Mouse (Mus musculus) midbrain, embryonic 13.5 days (tissue): ENCODE results near the gene Thsd7b. TPM values are rescaled to one million over a fixed set of nuclear protein-coding genes. Genes with fewer than 3 reads are reported as not detected.
"Not testable (repeated sequence)": the region's sequence is repeated elsewhere in the genome, so short reads cannot be mapped to it uniquely, and the experiment has no call there.

ENCODE experiments used
- ATAC-seq: fragments of 200-750 bp; cut with Nextera tagmentation; 2 replicates; pipeline ENCODE4 v1.8.0; 2017; ENCODE audit warnings: mild to moderate bottlenecking, moderate TSS enrichment, moderate library complexity
- H3K27ac ChIP-seq: fragments of 300-500 bp; sonication (generic); 2 replicates; pipeline ENCODE4 v1.5.1; 2015; ENCODE audit warnings: inconsistent platforms, mild to moderate bottlenecking, moderate library complexity
- H3K27me3 ChIP-seq: fragments of 300-500 bp; sonication (generic); 2 replicates; pipeline ENCODE4 v1.6.1; 2015; ENCODE audit warnings: mild to moderate bottlenecking, inconsistent platforms
- H3K36me3 ChIP-seq: fragments of 300-500 bp; sonication (generic); 2 replicates; pipeline ENCODE4 v1.6.1; 2015; ENCODE audit warnings: mild to moderate bottlenecking, inconsistent platforms
- H3K4me1 ChIP-seq: fragments of 300-500 bp; sonication (generic); replicated peaks from 2 replicates; pipeline ENCODE4 v1.6.1; 2015; ENCODE audit warnings: inconsistent platforms
- H3K4me2 ChIP-seq: fragments of 300-500 bp; sonication (generic); replicated peaks from 2 replicates; pipeline ENCODE4 v1.6.1; 2015; ENCODE audit warnings: moderate library complexity, mild to moderate bottlenecking, inconsistent platforms
- H3K4me3 ChIP-seq: fragments of 300-500 bp; sonication (generic); replicated peaks from 2 replicates; pipeline ENCODE4 v1.5.1; 2015; ENCODE audit warnings: mild to moderate bottlenecking, inconsistent platforms
- H3K9ac ChIP-seq: fragments of 300-500 bp; sonication (generic); replicated peaks from 2 replicates; pipeline ENCODE4 v1.6.1; 2015; ENCODE audit warnings: mild to moderate bottlenecking, inconsistent platforms
- H3K9me3 ChIP-seq: fragments of 300-500 bp; sonication (generic); 2 replicates; pipeline ENCODE4 v1.6.1; 2016; ENCODE audit warnings: mild to moderate bottlenecking, inconsistent platforms
- WGBS: fragments of 180-500 bp; shearing (Covaris S2); methylation state at CpG from one replicate; pipeline ENCODE4 v1.1.7; 2015; 5-methylcytosine and 5-hydroxymethylcytosine counted together
- polyA plus RNA-seq: library from polyadenylated mRNA; unstranded; fragments of >200 nt; fragmentation: Nextera tagmentation; extraction: Ambion mirVana; gene quantifications from 2 replicates; pipeline ENCODE4 v1.2.1, GENCODE M21; 2015

Gene Thsd7b
- polyA plus RNA-seq, 1 experiment from 2014 or later, result 9.5 TPM

GRCm38 (mm10) chr1:129917568-129917967 lies 644.5 kb downstream of the Thsd7b start:
- no peak overlapping the region for H3K4me3 ChIP-seq
- 0 out of 2 replicates have a peak, but pooled peaks cover 3% of the 10 kb centered on the region for H3K4me1 ChIP-seq
- 92% methylated on average over 1 of the region's 1 CpGs for WGBS
- no peak overlapping the region for H3K4me2 ChIP-seq
- no peak for ATAC-seq
- H3K9ac ChIP-seq, result no peak overlapping the region
- no peaks in the 10 kb centered on the region for H3K27me3 ChIP-seq
- H3K27ac ChIP-seq, result no peak overlapping the region
- H3K9me3 ChIP-seq, result no peaks in the 10 kb centered on the region
- H3K36me3 ChIP-seq, result no peaks in the 10 kb centered on the region

GRCm38 (mm10) chr1:129919385-129919784 lies 646.3 kb downstream of the Thsd7b start:
- H3K4me2 ChIP-seq, result no peak overlapping the region
- H3K27me3 ChIP-seq, result no peaks in the 10 kb centered on the region
- no peaks in the 10 kb centered on the region for H3K36me3 ChIP-seq
- no peak overlapping the region for H3K9ac ChIP-seq
- ATAC-seq, result no peak
- no peak overlapping the region for H3K4me3 ChIP-seq
- H3K4me1 ChIP-seq, result 0 out of 2 replicates have a peak, but pooled peaks cover 3% of the 10 kb centered on the region
- WGBS, result 62% methylated on average over 1 of the region's 1 CpGs
- H3K9me3 ChIP-seq, result no peaks in the 10 kb centered on the region
- no peak overlapping the region for H3K27ac ChIP-seq

- Histone ChIP-seq H3K27me3 (no peaks in the 10 kb centered on the region), H3K4me2 (no peak overlapping the region), H3K27ac (no peak overlapping the region), H3K4me1 (no peaks in the 10 kb centered on the region), H3K9ac (no peak overlapping the region), H3K9me3 (peaks cover 4% of the 10 kb centered on the region; the same call in 1 of the 2 replicates), H3K4me3 (no peak overlapping the region), H3K36me3 (no peaks in the 10 kb centered on the region)
- 88% methylated on average over 2 of the region's 2 CpGs for WGBS
- no peak for ATAC-seq
Observed at GRCm38 (mm10) chr1:129931003-129931402, 657.9 kb downstream of the Thsd7b start.

- Histone ChIP-seq H3K27me3 (no peaks in the 10 kb centered on the region), H3K36me3 (no peaks in the 10 kb centered on the region), H3K4me2 (no peak overlapping the region), H3K4me3 (no peak overlapping the region), H3K27ac (no peak overlapping the region), H3K4me1 (0 out of 2 replicates have a peak, but pooled peaks cover 2% of the 10 kb centered on the region), H3K9ac (no peak overlapping the region), H3K9me3 (no peaks in the 10 kb centered on the region)
- WGBS, result 66% methylated on average over 9 of the region's 9 CpGs
- ATAC-seq, result no peak
Observed at GRCm38 (mm10) chr1:129943116-129943515, 670.0 kb downstream of the Thsd7b start.

- Histone ChIP-seq H3K4me2 (no peak overlapping the region), H3K4me3 (no peak overlapping the region), H3K27ac (no peak overlapping the region), H3K27me3 (no peaks in the 10 kb centered on the region), H3K4me1 (0 out of 2 replicates have a peak, but pooled peaks cover 2% of the 10 kb centered on the region), H3K9me3 (no peaks in the 10 kb centered on the region), H3K36me3 (no peaks in the 10 kb centered on the region), H3K9ac (no peak overlapping the region)
- WGBS, result 65% methylated on average over 4 of the region's 4 CpGs
- ATAC-seq, result no peak
Observed at GRCm38 (mm10) chr1:129947026-129947425, 673.9 kb downstream of the Thsd7b start.

DNA sequence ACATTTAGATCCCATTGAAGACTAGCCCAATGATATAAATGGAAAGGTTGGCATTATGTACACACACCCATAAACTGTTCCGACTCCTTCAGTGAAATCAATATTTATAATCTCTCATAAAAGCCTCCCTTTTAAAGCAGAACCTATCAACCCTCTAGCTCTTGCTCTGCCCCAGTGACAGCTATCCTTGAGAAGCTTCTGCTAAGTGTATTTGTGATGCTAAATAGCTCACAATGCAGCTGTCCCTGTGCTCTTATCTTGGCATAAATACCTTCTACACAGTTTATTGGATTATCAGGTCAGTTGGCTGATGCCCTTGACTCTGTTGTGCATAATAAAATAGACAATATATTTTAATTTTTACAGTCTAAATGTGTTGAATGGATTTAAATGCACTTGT lies 682.4 kb downstream of the Thsd7b start:
- H3K9ac ChIP-seq, result no peak overlapping the region
- no peak overlapping the region for H3K4me2 ChIP-seq

DNA sequence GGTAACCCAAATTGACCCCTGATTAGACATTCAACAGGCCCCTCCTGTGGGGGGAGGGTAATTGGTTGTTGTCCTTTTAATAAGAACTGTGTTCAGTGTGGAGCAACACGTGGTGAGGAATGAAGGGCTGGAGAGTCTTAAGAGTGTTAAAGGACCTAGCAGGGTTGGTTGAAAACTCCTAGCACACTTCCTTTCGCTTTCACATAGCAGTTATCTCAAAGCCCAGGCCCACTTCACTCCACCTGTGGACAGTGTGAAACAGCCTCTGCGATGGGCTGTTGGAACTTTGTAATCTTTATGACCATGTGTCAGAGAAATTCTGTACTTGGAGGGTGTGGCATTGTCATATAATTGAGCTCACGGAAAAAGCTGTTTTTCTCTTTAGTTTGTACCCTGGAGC lies 683.5 kb downstream of the Thsd7b start:
- Histone ChIP-seq H3K36me3 (no peaks in the 10 kb centered on the region), H3K4me3 (no peak overlapping the region), H3K4me2 (no peak overlapping the region), H3K4me1 (peaks cover 22% of the 10 kb centered on the region), H3K27ac (no peak overlapping the region), H3K9me3 (no peaks in the 10 kb centered on the region), H3K9ac (no peak overlapping the region), H3K27me3 (no peaks in the 10 kb centered on the region)
- WGBS, result 62% methylated on average over 4 of the region's 4 CpGs
- no peak for ATAC-seq

More for the DNA sequence above, 682.4 kb downstream of the Thsd7b start:
- Histone ChIP-seq H3K4me3 (no peak overlapping the region), H3K36me3 (no peaks in the 10 kb centered on the region), H3K9me3 (no peaks in the 10 kb centered on the region), H3K27me3 (no peaks in the 10 kb centered on the region), H3K27ac (no peak overlapping the region), H3K4me1 (peaks cover 22% of the 10 kb centered on the region)
- peak; percentile 84 for ATAC-seq
- 18% methylated on average over 1 of the region's 1 CpGs for WGBS

GRCm38 (mm10) chr1:129959352-129959751 lies 686.2 kb downstream of the Thsd7b start:
- not testable (repeated sequence) for H3K27me3 ChIP-seq, ATAC-seq, H3K4me3 ChIP-seq, H3K36me3 ChIP-seq, H3K4me2 ChIP-seq, H3K9me3 ChIP-seq, H3K9ac ChIP-seq, H3K27ac ChIP-seq
- 29% methylated on average over 2 of the region's 2 CpGs for WGBS
- peaks cover 22% of the 10 kb centered on the region for H3K4me1 ChIP-seq

- 100% methylated on average over 2 of the region's 2 CpGs for WGBS
- no peaks in the 10 kb centered on the region for H3K9me3 ChIP-seq
Observed at GRCm38 (mm10) chr1:129963166-129963565, 690.1 kb downstream of the Thsd7b start.

DNA sequence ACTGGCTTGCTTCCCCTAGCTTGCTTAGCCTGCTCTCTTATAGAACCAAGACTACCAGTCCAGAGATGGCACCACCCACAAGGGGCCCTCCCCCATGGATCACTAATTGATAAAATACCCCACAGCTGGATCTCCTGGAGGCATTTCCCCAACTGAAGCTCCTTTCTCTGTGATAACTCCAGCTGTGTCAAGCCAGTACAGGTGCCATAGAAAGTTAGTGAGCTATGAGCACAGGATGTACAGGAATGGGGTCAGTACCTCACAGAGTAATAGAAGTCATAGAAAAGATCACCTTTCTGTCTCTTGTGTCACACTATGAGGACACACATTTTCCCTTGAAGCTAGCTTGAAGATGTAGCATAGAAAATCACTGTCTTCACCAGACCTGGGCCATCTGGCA lies 716.1 kb downstream of the Thsd7b start:
- H3K27me3 ChIP-seq, H3K4me1 ChIP-seq, H3K9me3 ChIP-seq, H3K9ac ChIP-seq, ATAC-seq, H3K4me2 ChIP-seq, H3K4me3 ChIP-seq, H3K27ac ChIP-seq, H3K36me3 ChIP-seq: not testable (repeated sequence)

More at GRCm38 (mm10) chr1:129963166-129963565, 690.1 kb downstream of the Thsd7b start:
- Histone ChIP-seq H3K4me3 (no peak overlapping the region), H3K4me2 (no peak overlapping the region), H3K27ac (no peak overlapping the region), H3K36me3 (no peaks in the 10 kb centered on the region), H3K4me1 (no peaks in the 10 kb centered on the region), H3K9ac (no peak overlapping the region), H3K27me3 (no peaks in the 10 kb centered on the region)
- no peak for ATAC-seq

- H3K9ac ChIP-seq, result no peak overlapping the region
- no peak overlapping the region for H3K4me3 ChIP-seq
- 80% methylated on average over 2 of the region's 2 CpGs for WGBS
- no peaks in the 10 kb centered on the region for H3K27me3 ChIP-seq
- no peak for ATAC-seq
- no peaks in the 10 kb centered on the region for H3K9me3 ChIP-seq
- no peaks in the 10 kb centered on the region for H3K36me3 ChIP-seq
- H3K4me2 ChIP-seq, result no peak overlapping the region
- H3K4me1 ChIP-seq, result no peaks in the 10 kb centered on the region
- no peak overlapping the region for H3K27ac ChIP-seq
Observed at GRCm38 (mm10) chr1:129990821-129991220, 717.7 kb downstream of the Thsd7b start.

DNA sequence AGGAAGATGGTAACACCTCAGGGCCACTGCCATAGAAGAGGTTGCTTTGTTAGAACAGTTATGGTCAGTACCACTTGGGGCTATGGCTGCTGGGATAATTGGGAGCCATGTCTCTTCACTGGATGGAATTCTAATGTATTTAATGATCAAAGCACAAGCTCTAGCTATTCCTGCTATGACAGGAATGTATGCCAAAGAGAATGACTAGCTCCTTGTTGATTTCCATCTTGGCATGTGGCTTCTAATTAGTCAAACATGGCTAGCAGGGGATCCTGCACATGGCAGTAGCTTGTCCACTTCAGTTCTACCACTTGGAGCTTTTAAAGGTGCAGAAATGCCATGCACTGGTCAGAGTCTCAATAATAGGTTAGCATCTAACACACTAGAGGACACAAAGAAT lies 781.9 kb downstream of the Thsd7b start:
- no peak overlapping the region for H3K9ac ChIP-seq
- no peaks in the 10 kb centered on the region for H3K9me3 ChIP-seq
- no peaks in the 10 kb centered on the region for H3K36me3 ChIP-seq
- H3K27me3 ChIP-seq, result no peaks in the 10 kb centered on the region
- no peak overlapping the region for H3K4me3 ChIP-seq
- H3K27ac ChIP-seq, result no peak overlapping the region
- no peaks in the 10 kb centered on the region for H3K4me1 ChIP-seq
- H3K4me2 ChIP-seq, result no peak overlapping the region
- no peak for ATAC-seq

DNA sequence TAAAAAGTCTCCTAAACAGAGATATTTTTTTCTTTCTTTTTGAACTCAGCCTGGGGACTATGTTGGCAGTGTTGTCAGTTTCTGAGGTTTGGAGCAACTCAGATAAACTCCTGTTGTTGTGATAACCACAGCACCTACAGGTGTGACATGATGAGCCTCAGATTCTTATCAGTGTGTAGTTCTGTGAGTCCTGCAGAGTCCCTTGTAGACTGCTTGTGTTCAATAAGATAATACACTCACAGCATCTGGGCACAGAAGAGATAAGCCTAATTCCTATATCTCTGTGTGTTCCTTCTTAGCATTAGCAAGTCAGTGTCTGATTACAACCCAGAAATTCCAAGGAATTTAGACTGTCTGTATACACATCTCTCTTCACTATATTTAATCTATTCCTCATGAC lies 789.0 kb downstream of the Thsd7b start:
- no peaks in the 10 kb centered on the region for H3K4me1 ChIP-seq
- no peaks in the 10 kb centered on the region for H3K27me3 ChIP-seq
- H3K36me3 ChIP-seq, result no peaks in the 10 kb centered on the region
- H3K4me2 ChIP-seq, result no peak overlapping the region
- no peaks in the 10 kb centered on the region for H3K9me3 ChIP-seq
- no peak overlapping the region for H3K4me3 ChIP-seq
- H3K9ac ChIP-seq, result no peak overlapping the region
- no peak overlapping the region for H3K27ac ChIP-seq
- ATAC-seq, result no peak
